Mouse (Mus musculus) thymus, postnatal 25 days (tissue): ENCODE measurements at regions not wholly inside any gene's neighbourhood (a gene's known extent, or its start where the extent isn't known, plus 50 kb on each side); places are given as distances from the start of the nearest gene placed in this dataset.

Experiments used
- DNase-seq: peaks from one replicate; pipeline ENCODE4 v3.0.0; 2022

DNA sequence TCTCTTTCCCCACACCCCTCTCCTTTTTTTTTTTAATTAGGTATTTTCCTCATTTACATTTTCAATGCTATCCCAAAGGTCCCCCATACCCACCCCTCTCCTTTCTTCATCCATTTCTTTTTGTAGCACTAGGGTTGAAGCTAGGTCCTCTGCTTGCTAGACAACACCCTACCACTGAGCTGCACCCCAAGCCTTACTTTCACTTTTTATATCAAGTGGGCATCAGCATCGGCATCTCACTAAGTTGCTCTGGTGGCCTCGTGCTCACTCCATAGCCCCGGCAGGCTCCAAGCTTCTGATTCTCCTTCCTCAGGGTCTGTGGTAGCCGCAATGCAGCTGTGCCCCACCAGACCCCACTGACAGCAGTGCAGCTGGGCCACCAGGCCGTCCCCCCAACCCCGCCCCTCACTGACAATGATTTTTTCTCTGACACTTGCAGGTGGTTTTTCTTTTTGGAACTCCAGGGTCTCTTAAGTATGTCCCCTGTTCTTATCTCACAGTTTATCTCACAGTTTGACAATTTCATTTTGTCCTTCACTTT, 77.5 kb downstream of the Nufip1 start:
- DNase-seq: peak; percentile 81

DNA sequence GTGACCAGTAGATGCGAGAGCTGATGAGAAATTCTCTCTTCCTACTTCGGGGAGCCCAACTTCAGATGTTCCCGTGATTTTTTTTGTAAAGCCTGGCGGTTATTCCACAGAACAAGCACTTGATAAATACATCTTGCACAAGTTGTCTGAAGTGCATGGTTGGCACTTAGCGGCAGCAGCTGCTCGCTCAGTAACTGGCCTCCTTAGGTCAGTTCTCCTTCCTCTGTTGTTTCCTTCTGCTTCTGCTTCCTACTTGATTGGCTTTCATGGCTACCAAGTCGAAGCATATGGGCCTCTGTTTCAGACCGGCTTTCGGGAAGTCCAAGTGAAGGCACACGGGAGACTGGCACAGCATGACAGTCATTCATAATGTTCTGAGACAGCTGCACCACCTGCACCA, 84.6 kb downstream of the Nufip1 start:
- no peak for DNase-seq

DNA sequence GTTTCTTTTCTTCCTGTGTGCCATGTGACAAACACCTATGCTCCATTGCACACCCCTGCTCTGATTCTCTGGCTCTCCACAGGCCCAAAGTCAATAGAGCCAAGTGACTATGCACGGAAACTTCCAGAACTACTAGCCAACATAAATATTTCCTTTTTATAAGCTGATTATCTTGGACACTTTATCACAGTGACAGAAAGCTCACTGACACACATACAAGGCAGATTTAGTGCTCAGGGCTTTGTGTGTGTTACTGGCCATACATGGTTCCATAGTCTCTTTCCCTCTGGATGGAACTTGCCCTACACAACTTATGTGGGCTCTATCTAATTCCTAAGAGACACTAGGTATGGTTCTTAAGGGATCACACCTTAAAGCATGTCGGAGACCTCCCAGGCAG, 86.7 kb downstream of the Nufip1 start:
- DNase-seq: no peak

DNA sequence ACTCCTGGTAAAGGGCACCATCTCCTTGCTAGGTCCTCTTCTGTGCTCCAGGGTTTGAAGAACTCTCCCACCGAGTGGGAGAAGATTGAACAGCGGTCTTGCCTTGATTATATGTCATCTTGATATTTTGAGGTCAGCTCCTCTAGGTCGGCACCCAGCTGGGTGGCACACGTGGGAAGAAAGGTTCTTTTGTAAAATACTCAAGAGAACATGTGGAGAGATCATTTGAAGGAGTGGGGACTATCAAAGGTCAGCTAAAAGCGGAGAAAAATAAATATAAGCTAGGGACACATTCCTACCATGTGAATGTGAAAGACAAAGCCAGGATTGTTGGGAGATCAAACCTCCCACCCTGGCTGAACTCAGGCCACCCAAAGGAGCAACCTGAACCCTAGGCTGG, 87.7 kb downstream of the Nufip1 start:
- DNase-seq: no peak

DNA sequence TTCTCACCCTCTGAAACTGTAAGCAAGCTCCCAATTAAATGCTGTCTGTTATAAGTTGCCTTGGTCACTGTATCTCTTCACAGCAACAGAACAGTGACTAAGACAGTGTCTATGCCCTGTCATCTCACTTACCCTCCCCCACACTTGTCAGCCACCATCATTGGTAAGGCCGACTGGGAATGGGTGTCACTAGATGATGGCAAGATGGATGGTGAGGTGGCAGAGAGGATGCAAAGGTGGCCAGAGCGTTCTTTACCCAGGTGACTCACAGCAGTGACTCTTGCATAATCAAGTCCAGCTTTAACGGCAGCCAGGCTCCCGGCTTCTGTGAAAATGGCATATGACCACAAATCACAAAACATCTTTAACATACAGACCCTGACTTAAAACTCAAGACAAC, 91.9 kb downstream of the Nufip1 start:
- no peak for DNase-seq

DNA sequence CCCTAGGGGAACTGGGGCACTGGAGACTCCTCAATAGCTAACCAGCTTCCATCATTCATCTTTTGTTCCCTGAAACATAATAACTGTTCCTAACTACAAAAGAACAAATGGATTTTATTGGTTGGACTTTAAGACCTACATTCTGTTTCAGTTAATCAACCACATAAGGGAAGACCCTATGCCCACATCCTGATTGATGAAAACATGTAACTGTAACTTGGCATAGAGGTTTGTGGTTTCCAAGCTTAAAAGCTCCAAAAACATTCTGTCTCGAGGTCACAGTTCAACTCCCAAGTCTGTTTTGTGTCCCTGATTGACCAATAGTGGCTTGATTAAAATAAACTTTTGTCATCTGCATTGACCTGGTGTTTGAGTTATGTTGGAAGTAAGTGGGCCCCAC, 92.4 kb downstream of the Nufip1 start:
- DNase-seq: no peak

DNA sequence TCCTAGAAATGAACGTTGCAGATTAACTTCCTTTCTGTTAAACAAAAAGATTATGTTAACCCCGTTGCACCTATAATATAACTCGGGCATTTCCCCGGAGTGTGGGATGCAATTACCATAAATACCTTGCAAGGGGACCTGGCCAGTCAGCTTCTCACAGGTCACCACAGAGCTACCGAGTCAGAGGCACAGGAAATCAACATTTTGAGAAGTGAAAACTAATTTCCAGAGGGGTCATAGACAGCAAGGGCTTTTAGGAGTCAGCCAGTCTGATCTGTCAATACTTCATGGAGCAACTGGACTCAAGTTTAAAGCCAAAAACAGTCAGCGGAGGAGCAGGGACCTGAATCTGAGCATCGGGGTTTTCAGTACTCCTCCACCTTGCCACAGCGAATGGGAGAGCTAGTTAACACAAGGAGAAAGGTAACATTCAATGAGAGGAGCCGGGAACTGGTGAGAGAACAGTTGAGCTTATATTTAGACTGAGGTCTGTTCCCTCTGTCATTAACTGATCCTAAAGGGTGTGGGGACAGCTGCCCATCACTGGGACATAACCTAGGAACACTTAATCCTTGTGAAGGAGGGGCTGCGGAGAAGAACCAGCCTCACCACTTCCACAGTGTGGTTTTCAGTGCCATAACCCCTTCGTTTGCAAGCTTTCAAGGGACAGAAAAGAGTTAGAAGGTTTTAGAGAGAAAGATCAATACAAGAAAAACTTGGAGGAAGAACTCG, 105.9 kb downstream of the Nufip1 start:
- no peak for DNase-seq

DNA sequence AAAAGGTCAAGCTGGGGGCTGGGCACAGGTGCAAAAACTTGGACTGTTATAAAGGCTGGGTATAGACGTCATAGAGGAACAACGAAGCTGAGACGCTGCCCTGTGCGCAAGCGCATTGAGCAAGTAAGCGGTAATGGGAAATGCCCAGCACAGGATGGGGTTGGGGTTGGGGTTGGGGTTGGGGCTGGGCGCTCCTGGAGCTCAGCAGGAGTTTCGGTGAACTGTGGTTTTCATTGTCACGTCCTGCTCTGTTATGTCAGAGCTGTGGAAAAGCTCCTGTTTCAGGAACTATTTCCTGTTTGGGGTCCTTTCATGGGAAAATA, 106.4 kb downstream of the Nufip1 start:
- peak; percentile 73 for DNase-seq

DNA sequence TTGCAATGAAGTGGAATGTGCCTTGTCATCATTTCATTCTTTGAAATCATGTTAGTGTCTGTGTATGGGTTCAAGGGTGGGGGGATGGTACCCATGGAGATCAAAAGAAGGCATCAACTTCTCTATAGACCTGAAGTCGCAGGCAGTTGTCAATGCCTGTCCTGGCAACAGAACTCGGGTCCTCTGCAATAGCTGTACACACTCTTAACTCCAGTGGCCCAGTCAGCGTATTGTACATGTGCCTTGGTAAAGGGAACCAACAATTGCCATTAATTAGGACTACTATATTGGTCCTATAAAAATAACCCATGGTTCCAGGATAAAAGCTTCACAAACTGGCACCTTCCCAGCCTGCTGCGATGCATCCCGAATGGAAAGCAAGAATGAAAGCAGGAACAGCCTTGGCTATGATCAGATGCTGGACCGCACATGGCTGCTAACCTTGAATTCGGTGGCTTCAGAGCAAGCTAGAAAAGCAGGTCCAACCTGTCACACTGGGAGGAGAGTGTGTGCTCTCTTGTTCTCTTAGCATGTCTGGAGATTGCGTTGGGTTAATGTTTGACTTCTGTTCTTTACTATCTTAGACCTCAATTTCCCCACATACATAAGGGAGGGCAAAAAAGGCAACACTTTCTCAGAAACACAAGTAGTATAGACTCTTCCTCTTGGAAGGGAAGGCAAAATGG, 107.0 kb downstream of the Nufip1 start:
- DNase-seq: no peak

DNA sequence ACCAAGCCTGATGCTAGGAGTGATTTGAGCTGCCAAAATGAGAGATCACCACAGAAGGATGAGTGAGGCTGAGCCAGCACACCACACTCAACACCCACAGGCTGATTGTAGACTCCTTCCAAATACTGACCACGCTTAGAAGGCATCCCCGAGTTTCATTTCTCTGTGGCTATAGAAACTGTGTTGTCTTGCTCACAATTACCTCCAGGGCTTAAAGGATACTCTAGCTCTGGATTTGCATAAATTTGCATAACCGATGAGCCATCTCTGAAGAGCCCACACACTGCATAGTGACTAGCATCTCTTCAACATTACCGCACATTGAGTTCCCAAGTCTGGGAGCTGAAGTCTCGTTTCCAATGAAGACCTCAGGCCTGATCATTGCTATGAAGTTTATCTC, 110.3 kb downstream of the Nufip1 start:
- no peak for DNase-seq

DNA sequence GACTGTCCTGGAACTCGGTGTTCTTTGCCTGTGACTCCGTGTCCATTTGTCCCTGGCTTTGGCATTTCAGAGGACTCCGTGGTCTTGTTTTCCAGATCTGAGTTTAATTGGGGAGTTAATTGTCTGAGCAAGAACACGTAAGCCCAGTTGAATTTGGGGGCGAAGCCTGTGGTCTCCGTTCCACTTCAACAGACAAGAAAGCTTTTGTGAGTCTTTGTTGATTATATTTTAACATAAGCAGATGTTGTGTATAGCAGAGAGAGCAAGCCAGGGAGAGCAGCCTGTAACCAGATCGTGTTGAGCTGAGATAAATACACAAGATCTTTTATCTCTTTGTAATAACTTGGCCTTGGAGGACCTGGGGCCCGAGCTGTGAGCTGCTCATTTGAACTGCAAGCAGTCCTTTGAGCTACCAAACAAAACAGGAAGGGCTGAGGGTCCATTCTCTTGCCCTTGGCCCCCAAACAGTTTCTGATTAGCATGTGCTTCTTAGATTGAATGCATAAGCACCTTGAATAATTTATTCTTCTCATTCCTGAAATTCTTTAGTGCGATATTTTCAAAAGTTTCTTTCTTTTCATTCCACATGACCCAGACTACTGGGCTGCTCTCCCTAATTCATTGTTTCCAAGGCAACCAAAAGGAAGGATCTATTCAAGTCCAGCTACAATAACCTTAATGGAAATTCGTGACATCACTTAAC, 111.1 kb downstream of the Nufip1 start:
- no peak for DNase-seq

DNA sequence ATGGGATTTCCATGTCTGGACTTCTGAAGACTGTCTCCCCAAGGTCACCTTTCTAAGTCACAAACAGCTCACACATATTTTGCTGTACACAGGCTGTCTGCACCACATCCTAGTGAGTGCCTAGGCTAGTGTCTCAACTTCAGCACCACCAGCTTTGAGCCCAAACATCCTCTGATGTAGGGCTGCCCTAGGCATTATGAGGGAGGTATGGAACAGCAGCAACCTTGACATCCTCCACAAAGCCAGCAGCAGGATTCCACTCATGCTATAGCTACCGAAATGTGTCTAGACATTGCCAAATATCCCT, 111.6 kb downstream of the Nufip1 start:
- no peak for DNase-seq

DNA sequence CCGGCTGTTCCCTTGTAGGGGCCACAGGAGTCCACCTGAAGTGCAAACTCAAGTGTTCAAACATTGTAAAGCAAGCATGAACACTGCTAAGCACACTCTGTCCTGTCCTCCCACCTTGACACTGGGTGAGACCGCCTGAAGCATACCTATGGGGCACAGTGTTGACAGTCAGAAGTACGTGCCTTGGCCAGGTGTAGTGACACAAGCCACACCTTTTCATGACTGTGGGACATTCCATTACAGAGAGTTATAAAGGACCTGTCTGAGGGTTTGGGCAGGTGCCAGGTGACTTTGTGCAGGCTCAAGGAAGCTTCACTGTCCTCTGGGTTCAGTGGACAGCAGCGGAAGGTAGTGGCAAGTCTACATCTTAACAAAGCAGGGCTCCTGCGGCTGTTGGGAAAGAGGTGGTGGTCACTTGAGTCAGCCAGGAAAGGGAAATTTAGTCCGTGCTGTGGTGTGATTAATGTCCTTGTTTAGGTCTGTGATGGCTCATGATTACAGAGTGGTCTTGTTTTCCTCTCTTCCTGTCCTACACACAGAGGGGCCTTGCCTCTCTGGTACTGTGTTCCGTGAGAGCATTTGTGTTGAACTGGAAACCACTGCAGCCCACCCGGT, 112.5 kb downstream of the Nufip1 start:
- no peak for DNase-seq

DNA sequence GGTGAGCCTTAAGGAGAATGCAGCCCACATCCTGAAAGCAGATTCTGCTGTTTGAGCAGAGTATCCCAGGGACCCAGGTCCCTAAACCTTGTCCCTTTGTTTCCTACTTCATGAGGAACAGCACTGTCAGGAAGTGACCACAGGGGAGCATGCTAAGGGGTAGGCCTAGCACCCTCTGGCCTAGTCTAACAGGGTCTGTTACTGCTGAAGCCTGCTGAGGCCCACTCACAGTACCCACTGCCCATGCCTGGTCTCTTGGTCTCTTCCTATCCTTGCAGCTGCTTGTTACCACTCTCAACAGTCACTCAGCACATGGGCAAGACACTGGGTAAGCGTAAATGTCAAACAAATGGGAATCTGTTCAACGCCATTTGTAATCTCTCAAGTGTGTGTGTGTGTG, 113.2 kb downstream of the Nufip1 start:
- DNase-seq: no peak

DNA sequence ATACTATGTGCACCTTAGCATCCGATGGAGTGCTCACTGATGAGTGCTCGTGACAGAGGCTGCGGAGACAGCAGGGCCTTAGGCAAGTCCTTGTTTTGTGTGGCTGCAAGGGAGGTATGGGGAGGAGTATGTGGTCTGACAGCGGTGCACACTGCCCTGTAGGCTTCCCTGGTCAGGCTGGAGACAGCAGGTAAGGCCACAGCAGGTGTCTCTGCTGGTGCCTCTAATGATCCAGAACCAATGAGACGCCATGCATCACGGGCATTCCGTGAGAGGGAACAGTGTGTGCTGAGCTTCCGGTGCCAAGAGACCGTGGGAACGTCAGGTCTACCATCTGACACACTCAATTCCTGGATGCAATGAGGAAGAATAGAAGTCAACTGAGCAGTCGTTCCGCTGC, 114.8 kb downstream of the Nufip1 start:
- no peak for DNase-seq

DNA sequence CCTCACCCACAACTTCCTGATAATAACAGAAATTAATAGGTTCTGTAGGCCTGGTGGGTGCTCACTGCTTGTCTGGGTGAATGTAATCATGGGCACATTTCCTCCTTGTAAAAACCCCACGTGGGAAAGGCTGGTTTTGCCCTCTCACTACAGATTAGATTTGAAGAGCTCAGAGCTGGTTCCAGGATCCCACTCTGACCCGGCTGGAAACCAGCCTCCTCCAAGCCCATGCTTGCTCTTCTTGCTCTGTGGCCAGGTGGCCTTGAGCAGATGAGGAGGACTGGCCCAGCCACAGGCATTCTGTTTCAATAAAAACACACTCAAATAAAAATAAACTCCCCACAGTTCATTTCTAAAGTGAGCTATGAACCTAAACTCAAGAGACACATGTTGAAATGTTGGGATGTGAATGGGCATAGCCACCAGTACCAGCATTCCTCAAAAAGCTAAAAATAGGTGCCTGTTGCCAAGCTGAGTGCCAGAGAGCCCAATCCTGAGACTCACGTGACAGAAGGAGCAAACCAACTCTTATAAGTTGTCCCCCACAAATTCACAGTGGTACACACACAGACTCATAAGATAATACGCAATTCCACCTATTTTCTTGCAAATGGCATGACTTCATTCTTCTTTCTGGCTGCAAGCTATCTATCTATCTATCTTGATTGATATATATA, 116.1 kb downstream of the Nufip1 start:
- no peak for DNase-seq

DNA sequence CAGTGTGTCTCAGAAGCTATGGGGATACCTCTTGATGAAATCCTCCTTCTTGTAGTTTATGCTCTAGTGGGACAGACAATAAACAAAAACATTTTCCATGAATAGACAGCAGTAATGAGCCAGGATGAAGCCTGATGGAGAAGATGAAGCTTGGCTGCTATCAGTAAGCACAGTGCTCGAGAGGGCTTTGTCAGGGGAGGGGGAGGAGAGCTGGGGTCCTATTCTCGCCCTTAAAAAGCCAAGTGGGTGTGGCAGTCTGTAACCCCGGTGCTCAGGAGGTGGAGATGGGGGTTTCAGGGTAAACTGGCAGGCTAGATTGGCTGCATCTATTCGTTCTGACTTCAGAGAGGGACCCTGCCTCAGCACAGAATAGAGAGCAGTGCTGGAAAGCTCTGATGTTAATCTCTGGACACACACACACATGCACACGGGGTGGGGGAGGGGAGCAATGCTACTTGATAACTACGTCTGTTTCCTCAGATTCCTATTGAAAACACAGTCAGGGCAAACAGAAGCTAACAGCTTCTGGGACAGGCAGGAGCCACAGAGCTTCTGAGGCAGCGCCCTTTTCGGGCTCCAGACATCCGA, 118.4 kb downstream of the Nufip1 start:
- DNase-seq: no peak

DNA sequence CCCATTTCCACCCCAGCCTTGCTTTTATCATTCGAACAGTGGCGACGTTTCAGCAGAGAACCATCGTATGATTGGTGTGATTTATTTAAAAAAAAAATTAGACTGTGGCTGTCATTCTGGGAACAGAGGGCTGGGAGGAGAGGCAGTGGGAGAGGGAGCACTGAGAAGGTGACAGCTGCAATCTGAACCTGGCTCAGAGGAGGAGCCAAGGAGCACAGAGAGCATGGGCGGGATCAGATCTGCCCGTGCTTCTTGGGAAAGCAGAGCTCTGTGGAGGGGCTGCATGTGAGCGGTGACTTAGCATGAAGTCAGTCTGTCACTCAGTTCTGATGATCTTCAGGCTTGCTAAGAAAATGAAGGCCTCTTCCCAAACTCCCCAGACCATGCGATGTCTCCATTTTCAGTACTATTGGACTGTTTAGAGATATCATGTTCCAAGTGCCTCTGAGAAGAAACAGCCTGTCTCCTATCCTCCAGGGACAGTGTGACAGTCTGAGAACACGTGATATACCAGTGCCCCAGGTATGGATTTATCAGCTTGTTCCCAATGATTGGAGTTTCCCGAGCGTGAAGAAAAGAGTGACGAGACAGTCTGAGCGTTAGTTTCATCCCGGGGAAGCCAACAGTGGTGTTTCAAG, 129.3 kb downstream of the Nufip1 start:
- DNase-seq: no peak

DNA sequence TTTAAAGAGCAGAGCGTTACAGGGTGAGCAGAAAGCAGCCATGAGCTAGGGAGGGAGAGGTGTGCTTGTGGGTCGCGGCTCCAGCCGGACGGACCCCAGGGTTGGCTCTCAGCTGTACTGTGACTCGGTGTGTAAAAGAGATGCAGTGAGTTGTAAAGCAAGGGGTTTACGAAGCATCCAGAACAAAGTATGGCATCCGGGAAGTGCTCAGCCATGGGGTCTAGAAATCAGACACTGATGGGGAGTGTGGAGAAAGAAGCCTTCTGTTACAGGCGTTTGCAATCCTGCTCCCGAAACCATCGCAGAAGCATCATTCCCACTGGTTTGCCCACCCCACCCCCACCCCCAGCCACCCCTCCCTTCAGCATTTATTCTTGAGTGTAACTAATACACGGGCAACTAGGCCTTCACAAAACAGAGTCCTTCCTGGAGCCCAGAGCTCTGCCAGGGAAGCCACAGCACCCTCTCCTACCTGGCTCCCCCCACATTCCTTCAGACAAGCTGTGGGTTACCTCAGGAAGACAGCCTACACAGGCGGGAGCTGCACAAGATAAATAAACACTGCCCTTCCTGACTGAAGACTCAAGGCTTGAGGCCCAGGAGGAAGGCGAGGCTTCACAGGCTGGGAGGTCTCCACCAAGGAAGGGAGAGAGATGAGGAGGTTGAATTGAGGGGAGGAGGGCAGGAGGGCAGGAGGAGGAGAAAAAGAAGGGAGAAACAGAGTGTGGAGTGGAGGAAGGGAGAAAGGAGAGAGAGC, 133.1 kb downstream of the Nufip1 start:
- no peak for DNase-seq

DNA sequence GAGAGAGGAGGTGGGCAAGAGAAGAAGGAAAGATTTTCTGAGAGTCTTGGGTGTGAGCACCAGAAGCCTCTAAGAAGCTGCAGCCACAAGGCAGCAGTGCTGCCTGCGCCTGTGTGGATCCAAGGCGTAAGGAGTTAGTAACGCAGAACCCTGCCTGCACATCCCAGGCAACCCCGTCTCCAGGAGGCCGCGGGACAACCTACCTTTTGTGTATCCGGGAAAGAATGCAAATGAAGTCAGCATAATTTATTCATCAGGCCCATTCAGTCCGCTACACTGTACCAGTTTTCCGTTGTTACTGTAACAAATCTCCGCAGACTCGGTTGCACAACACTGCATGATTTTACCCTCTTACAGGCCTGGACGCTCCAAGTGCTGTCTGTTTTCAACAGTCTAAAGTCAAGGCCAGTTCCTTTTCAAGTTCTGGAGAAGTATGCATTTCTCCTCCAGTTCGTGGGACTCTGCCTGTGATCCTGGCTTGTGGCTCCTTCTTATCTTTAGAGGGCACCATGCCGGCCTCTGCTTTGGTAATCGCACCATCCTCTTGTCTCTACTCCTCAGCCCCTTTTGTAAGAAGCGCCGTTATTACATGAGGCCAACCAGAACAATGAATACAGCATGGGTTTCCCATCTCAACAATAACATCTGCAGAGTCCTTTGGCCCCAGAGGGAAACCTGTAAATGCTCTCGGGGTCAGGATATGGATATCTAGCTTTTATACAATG, 133.8 kb downstream of the Nufip1 start:
- DNase-seq: no peak

DNA sequence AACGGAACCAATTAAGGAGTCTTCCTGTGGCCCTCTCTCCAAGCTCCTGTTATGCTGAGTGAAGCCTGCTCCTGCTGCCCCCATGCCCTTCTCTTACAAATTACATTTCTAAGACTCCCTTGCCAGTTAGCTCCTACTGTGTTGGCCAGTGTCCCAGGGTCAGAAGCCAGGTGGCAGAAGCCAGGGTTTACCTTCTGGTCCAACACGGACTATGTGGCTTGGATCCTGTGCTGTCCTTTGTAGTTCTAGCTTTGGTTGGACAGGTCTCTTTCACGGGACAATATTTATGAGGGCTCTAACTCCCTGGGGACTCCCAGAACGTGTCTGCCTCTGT, 134.3 kb downstream of the Nufip1 start:
- DNase-seq: no peak
